Mouse (Mus musculus) intestine, embryonic 16.5 days (tissue): ENCODE results near the gene Il17c. TPM values are rescaled to one million over a fixed set of nuclear protein-coding genes. Genes with fewer than 3 reads are reported as not detected.
A peak's percentile ranks its signal among the peaks of the same experiment; 100 is the strongest.

Source experiments
- ATAC-seq: fragments of 200-750 bp; cut with Nextera tagmentation; 2 replicates; pipeline ENCODE4 v1.8.0; 2017; ENCODE audit warnings: moderate TSS enrichment, moderate library complexity
- H3K27ac ChIP-seq: fragments of 300-500 bp; sonication (generic); 2 replicates; pipeline ENCODE4 v1.5.1; 2014; ENCODE audit warnings: mild to moderate bottlenecking, low read length
- H3K27me3 ChIP-seq: fragments of 300-500 bp; sonication (generic); replicated peaks from 2 replicates; pipeline ENCODE4 v1.6.1; 2014; ENCODE audit warnings: low read length, control low read depth, mixed read lengths; ENCODE audit not compliant: control insufficient read depth, insufficient read depth
- H3K36me3 ChIP-seq: fragments of 300-500 bp; sonication (generic); 2 replicates; pipeline ENCODE4 v1.6.1; 2014; ENCODE audit warnings: low read length, control low read depth; ENCODE audit not compliant: control insufficient read depth, insufficient read depth
- H3K4me1 ChIP-seq: fragments of 300-500 bp; sonication (generic); 2 replicates; pipeline ENCODE4 v1.6.1; 2014; ENCODE audit warnings: low read length, control low read depth, mixed read lengths; ENCODE audit not compliant: control insufficient read depth, insufficient read depth
- H3K4me2 ChIP-seq: fragments of 300-500 bp; sonication (generic); 2 replicates; pipeline ENCODE4 v1.6.1; 2014; ENCODE audit warnings: low read depth, low read length, control low read depth
- H3K4me3 ChIP-seq: fragments of 300-500 bp; sonication (generic); 2 replicates; pipeline ENCODE4 v1.5.1; 2014; ENCODE audit warnings: mild to moderate bottlenecking, low read length
- H3K9ac ChIP-seq: fragments of 300-500 bp; sonication (generic); 2 replicates; pipeline ENCODE4 v1.6.1; 2014; ENCODE audit warnings: low read depth, low read length
- H3K9me3 ChIP-seq: fragments of 300-500 bp; sonication (generic); 2 replicates; pipeline ENCODE4 v1.6.1; 2016; ENCODE audit warnings: low read length, control low read depth; ENCODE audit not compliant: control insufficient read depth
- WGBS: fragments of 180-500 bp; shearing (Covaris S2); extraction: QIAGEN DNeasy Blood & Tissue Kit; methylation state at CpG from one replicate; pipeline ENCODE4 v1.1.7; 2014; 5-methylcytosine and 5-hydroxymethylcytosine counted together
- polyA plus RNA-seq: library from polyadenylated mRNA; unstranded; fragments of >200 nt; fragmentation: Nextera tagmentation; extraction: Ambion mirVana; gene quantifications from 2 replicates; pipeline ENCODE4 v1.2.1, GENCODE M21; 2015

Gene Il17c
- polyA plus RNA-seq, 1 experiment from 2014 or later, result not detected

GRCm38 (mm10) chr8:122427607-122428006, 5.8 kb downstream of the Il17c start:
- H3K4me1 ChIP-seq, result peaks cover 11% of the 10 kb centered on the region
- no peak overlapping the region for H3K9ac ChIP-seq
- no peak overlapping the region for H3K27ac ChIP-seq
- no peak for ATAC-seq
- no peaks in the 10 kb centered on the region for H3K9me3 ChIP-seq
- peaks cover 10% of the 10 kb centered on the region; the same call in 1 of the 2 replicates for H3K36me3 ChIP-seq
- H3K27me3 ChIP-seq, result no peaks in the 10 kb centered on the region
- H3K4me2 ChIP-seq, result no peak overlapping the region
- no peak overlapping the region for H3K4me3 ChIP-seq
- 89% methylated on average over 7 of the region's 7 CpGs for WGBS

GRCm38 (mm10) chr8:122428163-122428562, 6.3 kb downstream of the Il17c start:
- Histone ChIP-seq H3K9ac (no peak overlapping the region), H3K9me3 (no peaks in the 10 kb centered on the region), H3K27me3 (no peaks in the 10 kb centered on the region), H3K4me1 (peaks cover 16% of the 10 kb centered on the region), H3K4me3 (no peak overlapping the region), H3K36me3 (peaks cover 10% of the 10 kb centered on the region; the same call in 1 of the 2 replicates), H3K27ac (no peak overlapping the region), H3K4me2 (no peak overlapping the region)
- no peak for ATAC-seq
- 89% methylated on average over 9 of the region's 9 CpGs for WGBS

GRCm38 (mm10) chr8:122430058-122430636, 8.3 kb downstream of the Il17c start:
- H3K36me3 ChIP-seq, result peaks cover 12% of the 10 kb centered on the region; the same call in 1 of the 2 replicates
- H3K4me2 ChIP-seq, result no peak overlapping the region
- H3K9ac ChIP-seq, result no peak overlapping the region
- ATAC-seq, result no peak
- H3K4me1 ChIP-seq, result peaks cover 17% of the 10 kb centered on the region
- no peak overlapping the region for H3K27ac ChIP-seq
- WGBS, result 83% methylated on average over 10 of the region's 10 CpGs
- no peaks in the 10 kb centered on the region for H3K27me3 ChIP-seq
- H3K4me3 ChIP-seq, result no peak overlapping the region
- H3K9me3 ChIP-seq, result no peaks in the 10 kb centered on the region

GRCm38 (mm10) chr8:122430646-122431045, 8.8 kb downstream of the Il17c start:
- H3K9ac ChIP-seq, result no peak overlapping the region
- WGBS, result 70% methylated on average over 3 of the region's 3 CpGs
- H3K9me3 ChIP-seq, result no peaks in the 10 kb centered on the region
- no peaks in the 10 kb centered on the region for H3K27me3 ChIP-seq
- peaks cover 17% of the 10 kb centered on the region for H3K4me1 ChIP-seq
- peaks cover 12% of the 10 kb centered on the region; the same call in 1 of the 2 replicates for H3K36me3 ChIP-seq
- no peak for ATAC-seq
- no peak overlapping the region for H3K4me3 ChIP-seq
- H3K4me2 ChIP-seq, result no peak overlapping the region
- H3K27ac ChIP-seq, result no peak overlapping the region

DNA sequence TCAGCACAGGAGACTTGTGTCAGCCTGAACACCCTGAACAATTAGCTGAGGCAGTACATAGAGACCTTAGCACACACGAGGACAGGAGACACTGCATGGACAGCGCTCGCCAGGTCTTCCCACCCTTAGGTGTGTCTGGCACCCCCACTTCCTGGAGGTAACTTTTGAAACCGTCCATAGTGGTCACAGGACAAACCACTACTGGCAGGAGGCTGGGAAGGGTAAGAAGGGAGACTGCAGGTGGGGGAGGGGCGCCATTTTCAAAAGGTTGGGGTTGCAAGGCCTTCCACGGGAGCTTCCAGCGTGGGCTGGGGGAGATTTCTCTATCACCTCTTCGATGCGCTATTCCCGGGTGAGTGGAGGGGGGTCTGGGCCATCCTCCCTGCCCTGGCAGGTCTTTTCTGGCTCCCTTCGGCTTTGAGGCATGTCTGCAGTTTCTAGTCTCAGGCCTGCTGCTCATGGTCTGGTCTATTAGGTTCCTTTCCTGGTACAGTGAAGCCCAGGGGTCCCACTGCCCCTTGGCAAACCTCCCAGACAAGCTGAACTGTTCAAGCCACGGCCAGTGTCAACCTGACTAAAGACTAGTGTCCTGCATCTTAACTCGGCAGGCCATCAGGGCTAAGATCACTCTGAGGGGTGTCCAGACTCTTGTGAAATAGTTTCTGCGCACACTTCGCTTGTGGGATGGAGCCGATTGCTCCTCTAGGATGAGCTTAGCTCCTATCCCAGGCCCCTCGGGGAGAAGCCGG, 10.0 kb downstream of the Il17c start:
- 26% methylated on average over 18 of the region's 18 CpGs for WGBS
- Histone ChIP-seq H3K36me3 (peaks cover 18% of the 10 kb centered on the region; the same call in 1 of the 2 replicates), H3K4me3 (peak overlapping the region; percentile 68), H3K27ac (peak overlapping the region; percentile 91), H3K9me3 (no peaks in the 10 kb centered on the region), H3K4me1 (peaks cover 17% of the 10 kb centered on the region), H3K9ac (peak overlapping the region; percentile 87), H3K4me2 (peak overlapping the region; percentile 91), H3K27me3 (no peaks in the 10 kb centered on the region)
- ATAC-seq, result peak; percentile 51

DNA sequence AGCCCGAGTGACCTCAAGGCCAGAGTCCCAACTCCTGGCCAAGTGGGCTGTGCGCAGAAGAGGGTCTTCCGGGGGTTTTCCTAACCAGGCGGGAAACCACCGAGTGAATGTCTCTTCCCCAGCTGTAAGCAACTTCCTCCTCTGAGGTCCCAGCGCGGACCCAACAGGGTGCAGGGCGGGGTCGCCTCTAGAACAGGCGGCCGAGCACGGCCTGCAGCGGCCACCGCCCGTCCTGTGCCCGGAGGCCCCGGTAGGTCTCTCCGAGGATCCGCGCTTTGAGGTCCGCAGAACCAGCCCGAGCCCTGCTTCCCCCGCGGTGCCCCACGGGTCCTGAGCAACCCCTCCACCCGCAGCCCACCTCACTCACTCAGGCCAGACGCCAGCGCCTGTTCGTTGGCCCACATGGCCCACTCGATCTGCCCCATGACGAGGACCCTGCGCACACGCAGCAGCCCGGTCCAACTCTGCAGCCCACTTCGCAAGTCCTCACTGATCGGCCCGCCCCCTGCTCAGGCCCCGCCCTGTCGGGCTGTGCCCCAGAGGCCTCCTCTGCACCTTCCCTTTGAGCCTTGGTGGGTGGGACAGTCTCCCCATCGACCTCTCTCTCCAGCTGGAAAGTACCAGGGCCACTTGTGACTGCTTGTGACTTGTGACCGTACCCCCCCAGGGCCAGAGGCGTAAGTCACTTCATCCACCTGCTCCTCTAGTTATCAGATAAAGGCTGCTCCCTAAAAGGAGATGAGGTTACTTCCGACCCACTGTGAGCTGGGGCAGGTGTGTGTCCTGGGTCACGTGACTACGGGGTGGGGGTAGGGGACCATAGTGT, 10.8 kb downstream of the Il17c start, which contains the start of gene Cyba:
Cyba (minus strand) TSS at position 488 of the 826 bp plus-strand sequence.
- H3K4me1 ChIP-seq, result peaks cover 17% of the 10 kb centered on the region
- WGBS, result 2% methylated on average over 41 of the region's 45 CpGs
- H3K4me3 ChIP-seq, result peak within 1 kb of the TSS; percentile 68
- ATAC-seq, result peak; percentile 93
- H3K4me2 ChIP-seq, result peak within 1 kb of the TSS; percentile 91
- peak within 1 kb of the TSS; percentile 91 for H3K27ac ChIP-seq
- H3K9me3 ChIP-seq, result no peaks in the 10 kb centered on the region
- peaks cover 12% of the 10 kb centered on the region; the same call in 1 of the 2 replicates for H3K36me3 ChIP-seq
- H3K9ac ChIP-seq, result peak within 1 kb of the TSS; percentile 87
- no peaks in the 10 kb centered on the region for H3K27me3 ChIP-seq

DNA sequence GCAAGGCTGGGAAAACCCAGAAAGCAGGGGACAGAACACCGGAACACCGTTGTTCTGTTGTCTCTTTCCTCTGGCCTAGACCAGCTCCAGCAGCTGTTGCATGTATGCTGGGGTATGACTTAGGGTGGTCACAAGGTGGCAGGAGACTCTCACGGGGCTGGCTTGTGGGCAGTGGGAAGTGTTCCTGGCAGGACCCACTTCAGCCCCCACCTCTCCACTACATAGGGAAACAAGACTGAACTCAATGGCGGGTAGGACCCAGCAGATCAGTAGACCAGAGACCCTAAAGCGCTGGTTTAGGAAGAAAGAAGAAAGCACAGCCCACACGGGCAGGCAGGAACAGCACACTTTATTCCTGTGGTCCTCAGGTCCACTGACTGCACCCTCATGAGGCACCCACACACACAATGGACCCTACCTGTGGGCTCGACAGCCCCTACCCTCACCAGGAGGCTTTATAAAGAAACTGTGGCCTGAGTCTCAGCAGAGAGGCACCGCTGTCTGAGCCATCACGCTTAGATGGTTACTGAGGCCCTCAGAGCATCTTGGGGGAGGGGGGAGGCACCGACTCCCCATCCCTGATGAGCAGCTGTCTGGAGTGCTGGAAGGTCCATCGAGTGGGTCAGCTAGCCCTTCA, 11.6 kb downstream of the Il17c start:
- peaks cover 19% of the 10 kb centered on the region for H3K4me1 ChIP-seq
- WGBS, result 60% methylated on average over 11 of the region's 11 CpGs
- H3K36me3 ChIP-seq, result 0 out of 2 replicates have a peak, but pooled peaks cover 12% of the 10 kb centered on the region
- H3K9ac ChIP-seq, result peak overlapping the region; percentile 87
- no peak overlapping the region for H3K4me3 ChIP-seq
- H3K27me3 ChIP-seq, result no peaks in the 10 kb centered on the region
- peak overlapping the region; percentile 91 for H3K4me2 ChIP-seq
- H3K27ac ChIP-seq, result peak overlapping the region; percentile 91
- no peak for ATAC-seq
- no peaks in the 10 kb centered on the region for H3K9me3 ChIP-seq

DNA sequence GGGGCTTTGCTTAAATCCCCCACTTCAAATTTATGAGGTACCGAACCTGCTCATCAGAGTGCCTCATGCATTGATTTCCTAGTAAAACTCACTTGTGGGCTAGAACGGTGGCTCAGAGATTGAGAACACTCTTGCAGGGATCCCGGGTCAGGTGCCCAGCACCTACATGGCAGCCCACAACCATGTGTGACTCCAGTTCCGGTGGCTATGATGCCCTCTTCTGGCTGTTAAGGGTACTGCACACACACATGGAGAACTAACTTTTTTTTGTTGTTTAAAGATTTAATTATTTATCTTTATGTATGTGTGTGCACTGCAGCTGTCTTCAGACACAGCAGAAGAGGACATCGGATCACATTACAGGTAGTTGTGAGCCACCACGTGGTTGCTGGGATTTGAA, 13.6 kb downstream of the Il17c start:
- ATAC-seq, result no peak
- 83% methylated on average over 6 of the region's 6 CpGs for WGBS
- H3K4me2 ChIP-seq, result no peak overlapping the region
- no peak overlapping the region for H3K27ac ChIP-seq
- H3K4me1 ChIP-seq, result peaks cover 22% of the 10 kb centered on the region
- no peak overlapping the region for H3K4me3 ChIP-seq
- peaks cover 19% of the 10 kb centered on the region for H3K36me3 ChIP-seq
- H3K9me3 ChIP-seq, result no peaks in the 10 kb centered on the region
- H3K9ac ChIP-seq, result no peak overlapping the region
- H3K27me3 ChIP-seq, result no peaks in the 10 kb centered on the region

GRCm38 (mm10) chr8:122436146-122436545, 14.3 kb downstream of the Il17c start:
- Histone ChIP-seq H3K36me3 (peaks cover 19% of the 10 kb centered on the region), H3K27me3 (no peaks in the 10 kb centered on the region), H3K9ac (no peak overlapping the region), H3K4me3 (no peak overlapping the region), H3K27ac (no peak overlapping the region), H3K9me3 (no peaks in the 10 kb centered on the region), H3K4me1 (peaks cover 20% of the 10 kb centered on the region), H3K4me2 (no peak overlapping the region)
- 96% methylated on average over 9 of the region's 9 CpGs for WGBS
- ATAC-seq, result no peak
